In genomic region chr14:33240400-33240799, GRCm38 (mm10) we compare ENCODE assay signal across 16 mouse cellular contexts.
"Had no signal": no experiment of that assay in that cellular context is flagged by ENCODE, and none has a peak within 500 bp of the region (broad histone marks: within the 10 kb centered on the region; RNA-seq: fewer than 3 reads in every experiment).

No protein-coding gene starts in this region.

- H3K27ac ChIP-seq: limb, embryonic 12.5 days; liver, embryonic 15.5 days; midbrain, embryonic 10.5 days; neural tube, embryonic 12.5 days had no signal

- DNase-seq: kidney, adult 8-10 months; kidney, postnatal 25 days; liver; lung, adult 2 months; midbrain, embryonic 14.5 days; retina, postnatal 1 day; right cerebral cortex, postnatal 4 days; spleen, adult 18-20 months; thymus, adult 18-20 months; thymus, postnatal 14 days had no signal

- H3K4me3 ChIP-seq: limb, embryonic 12.5 days; liver, embryonic 15.5 days; midbrain, embryonic 10.5 days; myocyte; neural tube, embryonic 12.5 days had no signal

- H3K36me3 ChIP-seq: limb, embryonic 12.5 days; liver, embryonic 15.5 days; midbrain, embryonic 10.5 days; neural tube, embryonic 12.5 days had no signal

- H3K27me3 ChIP-seq: limb, embryonic 12.5 days; liver, embryonic 15.5 days; neural tube, embryonic 12.5 days had no signal

- H3K4me1 ChIP-seq: liver, embryonic 15.5 days; midbrain, embryonic 10.5 days; neural tube, embryonic 12.5 days had no signal

- H3K4me2 ChIP-seq: limb, embryonic 12.5 days; liver, embryonic 15.5 days; neural tube, embryonic 12.5 days had no signal

- H3K9me3 ChIP-seq: limb, embryonic 12.5 days; liver, embryonic 15.5 days; midbrain, embryonic 10.5 days; neural tube, embryonic 12.5 days had no signal

- ATAC-seq: lung, postnatal 0 days had no signal

- H3K9ac ChIP-seq: limb, embryonic 12.5 days; liver, embryonic 15.5 days; neural tube, embryonic 12.5 days had no signal
